Mouse (Mus musculus): ENCODE results near the gene Frmpd1.

DNA sequence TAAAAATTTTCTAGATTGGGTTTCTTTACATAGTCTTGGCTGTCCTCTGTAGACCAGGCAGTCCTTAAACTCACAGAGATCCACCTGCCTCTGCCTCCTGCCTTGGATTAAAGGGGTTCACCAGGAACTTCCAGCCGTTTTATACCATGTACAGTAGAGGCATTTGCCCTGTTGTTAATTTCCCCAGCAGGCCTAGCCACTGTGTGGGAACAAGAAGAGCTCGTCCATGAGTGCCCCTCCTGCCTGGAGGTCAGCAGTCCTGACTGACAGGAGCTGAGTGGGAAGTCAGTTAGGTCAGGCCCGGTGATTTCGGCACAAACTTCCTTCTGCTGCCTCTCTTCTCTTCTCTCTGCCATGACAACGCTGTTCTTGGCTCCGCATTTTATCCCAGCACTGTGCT lies 123.9 kb downstream of the Frmpd1 start:
- TF ChIP-seq CTCF (IDR thresholded peaks at IDR 0.05; ENCODE audit: low read depth, low read length): no peak
- no peak for TF ChIP-seq POLR2A (IDR thresholded peaks at IDR 0.05; ENCODE audit: insufficient read depth, low read length)

Measured in ES-Bruce4 (cell line).